Mouse (Mus musculus): ENCODE data around the gene Itga11. TPM values are rescaled to one million over a fixed set of nuclear protein-coding genes. Genes with fewer than 3 reads are reported as not detected.
A peak's percentile ranks its signal among the peaks of the same experiment; 100 is the strongest.

The Itga11 gene
- 1.4 and 1.5 TPM in 2 replicates for polyA plus RNA-seq (2015; fragmentation: Nextera tagmentation; extraction: Ambion mirVana)

GRCm38 (mm10) chr9:62677641-62678549 is at the start of gene Itga11:
TSS of gene Itga11 (plus strand) at chr9:62677826.
- under 1% methylated on average over 44 of the region's 45 CpGs for WGBS
- Histone ChIP-seq H3K4me1 (replicated peaks) (peaks cover 17% of the 10 kb centered on the region), H3K9me3 (no peaks in the 10 kb centered on the region), H3K4me2 (peak within 1 kb of the TSS; percentile 60), H3K4me3 (peak within 1 kb of the TSS; percentile 30), H3K36me3 (no peaks in the 10 kb centered on the region), H3K27me3 (peaks cover 35% of the 10 kb centered on the region), H3K9ac (peak within 1 kb of the TSS; percentile 27), H3K27ac (replicated peaks) (no peak within 1 kb of the TSS)
- ATAC-seq (ENCODE audit: low FRiP score, low read depth), result no peak

- H3K4me3 ChIP-seq, result no peak overlapping the region
- H3K9me3 ChIP-seq, result no peaks in the 10 kb centered on the region
- no peak overlapping the region for H3K27ac ChIP-seq (replicated peaks)
- ATAC-seq (ENCODE audit: low FRiP score, low read depth), result no peak
- H3K4me2 ChIP-seq, result no peak overlapping the region
- no peaks in the 10 kb centered on the region for H3K4me1 ChIP-seq (replicated peaks)
- 66% methylated on average over 10 of the region's 10 CpGs for WGBS
- H3K9ac ChIP-seq, result no peak overlapping the region
- H3K36me3 ChIP-seq, result no peaks in the 10 kb centered on the region
- no peaks in the 10 kb centered on the region for H3K27me3 ChIP-seq
Observed at GRCm38 (mm10) chr9:62630631-62631240, 46.9 kb upstream of the Itga11 start.

- Histone ChIP-seq H3K4me2 (no peak overlapping the region), H3K36me3 (no peaks in the 10 kb centered on the region), H3K9me3 (no peaks in the 10 kb centered on the region), H3K27me3 (no peaks in the 10 kb centered on the region), H3K4me3 (no peak overlapping the region), H3K27ac (replicated peaks) (no peak overlapping the region), H3K9ac (no peak overlapping the region), H3K4me1 (replicated peaks) (no peaks in the 10 kb centered on the region)
- 87% methylated on average over 6 of the region's 6 CpGs for WGBS
- no peak for ATAC-seq (ENCODE audit: low FRiP score, low read depth)
Observed at GRCm38 (mm10) chr9:62632392-62632791, 45.2 kb upstream of the Itga11 start.

GRCm38 (mm10) chr9:62638045-62638444 is 39.6 kb upstream of the Itga11 start:
- Histone ChIP-seq H3K4me1 (replicated peaks) (no peaks in the 10 kb centered on the region), H3K27me3 (no peaks in the 10 kb centered on the region), H3K9ac (no peak overlapping the region), H3K36me3 (no peaks in the 10 kb centered on the region), H3K4me2 (no peak overlapping the region), H3K27ac (replicated peaks) (no peak overlapping the region), H3K4me3 (no peak overlapping the region), H3K9me3 (no peaks in the 10 kb centered on the region)
- no peak for ATAC-seq (ENCODE audit: low FRiP score, low read depth)
- WGBS, result 71% methylated on average over 6 of the region's 6 CpGs

- no peak overlapping the region for H3K27ac ChIP-seq (replicated peaks)
- no peaks in the 10 kb centered on the region for H3K27me3 ChIP-seq
- no peaks in the 10 kb centered on the region for H3K9me3 ChIP-seq
- ATAC-seq (ENCODE audit: low FRiP score, low read depth), result no peak
- H3K4me1 ChIP-seq (replicated peaks), result no peaks in the 10 kb centered on the region
- no peaks in the 10 kb centered on the region for H3K36me3 ChIP-seq
- no peak overlapping the region for H3K4me3 ChIP-seq
- H3K4me2 ChIP-seq, result no peak overlapping the region
- no peak overlapping the region for H3K9ac ChIP-seq
- WGBS, result 55% methylated on average over 4 of the region's 4 CpGs
Observed at GRCm38 (mm10) chr9:62639686-62640085, 37.9 kb upstream of the Itga11 start.

GRCm38 (mm10) chr9:62640188-62640587 is 37.4 kb upstream of the Itga11 start:
- WGBS, result 98% methylated on average over 2 of the region's 2 CpGs
- H3K4me1 ChIP-seq (replicated peaks), result 0 out of 2 replicates have a peak, but pooled peaks cover under 1% of the 10 kb centered on the region
- no peak for ATAC-seq (ENCODE audit: low FRiP score, low read depth)
- no peaks in the 10 kb centered on the region for H3K27me3 ChIP-seq
- no peaks in the 10 kb centered on the region for H3K36me3 ChIP-seq
- H3K4me2 ChIP-seq, result no peak overlapping the region
- H3K27ac ChIP-seq (replicated peaks), result no peak overlapping the region
- H3K9me3 ChIP-seq, result no peaks in the 10 kb centered on the region
- no peak overlapping the region for H3K9ac ChIP-seq
- H3K4me3 ChIP-seq, result no peak overlapping the region

GRCm38 (mm10) chr9:62645716-62646400 is 31.8 kb upstream of the Itga11 start:
- Histone ChIP-seq H3K4me2 (no peak overlapping the region), H3K4me3 (no peak overlapping the region), H3K27ac (replicated peaks) (0 out of 2 replicates have a peak overlapping the region, but pooled peaks have one; percentile 30), H3K4me1 (replicated peaks) (peaks cover 18% of the 10 kb centered on the region), H3K9me3 (no peaks in the 10 kb centered on the region), H3K27me3 (no peaks in the 10 kb centered on the region), H3K36me3 (no peaks in the 10 kb centered on the region), H3K9ac (no peak overlapping the region)
- ATAC-seq (ENCODE audit: low FRiP score, low read depth), result no peak
- WGBS, result 60% methylated on average over 6 of the region's 6 CpGs

- 0 out of 2 replicates have a peak overlapping the region, but pooled peaks have one; percentile 25 for H3K27ac ChIP-seq (replicated peaks)
- H3K9me3 ChIP-seq, result no peaks in the 10 kb centered on the region
- H3K4me1 ChIP-seq (replicated peaks), result peaks cover 18% of the 10 kb centered on the region
- ATAC-seq (ENCODE audit: low FRiP score, low read depth), result no peak
- H3K27me3 ChIP-seq, result no peaks in the 10 kb centered on the region
- 66% methylated on average over 7 of the region's 7 CpGs for WGBS
- no peak overlapping the region for H3K9ac ChIP-seq
- no peak overlapping the region for H3K4me3 ChIP-seq
- no peaks in the 10 kb centered on the region for H3K36me3 ChIP-seq
- no peak overlapping the region for H3K4me2 ChIP-seq
Observed at GRCm38 (mm10) chr9:62646721-62647183, 30.9 kb upstream of the Itga11 start.

GRCm38 (mm10) chr9:62649444-62649843 is 28.2 kb upstream of the Itga11 start:
- Histone ChIP-seq H3K4me3 (no peak overlapping the region), H3K9ac (no peak overlapping the region), H3K9me3 (no peaks in the 10 kb centered on the region), H3K4me2 (no peak overlapping the region), H3K36me3 (no peaks in the 10 kb centered on the region), H3K4me1 (replicated peaks) (peaks cover 18% of the 10 kb centered on the region), H3K27ac (replicated peaks) (no peak overlapping the region), H3K27me3 (no peaks in the 10 kb centered on the region)
- ATAC-seq (ENCODE audit: low FRiP score, low read depth), result no peak
- 80% methylated on average over 3 of the region's 3 CpGs for WGBS

GRCm38 (mm10) chr9:62650764-62651163 is 26.9 kb upstream of the Itga11 start:
- peaks cover 12% of the 10 kb centered on the region for H3K4me1 ChIP-seq (replicated peaks)
- no peaks in the 10 kb centered on the region for H3K27me3 ChIP-seq
- H3K9me3 ChIP-seq, result no peaks in the 10 kb centered on the region
- no peak for ATAC-seq (ENCODE audit: low FRiP score, low read depth)
- H3K4me3 ChIP-seq, result no peak overlapping the region
- H3K36me3 ChIP-seq, result no peaks in the 10 kb centered on the region
- H3K9ac ChIP-seq, result no peak overlapping the region
- no peak overlapping the region for H3K27ac ChIP-seq (replicated peaks)
- WGBS, result 87% methylated on average over 6 of the region's 6 CpGs
- no peak overlapping the region for H3K4me2 ChIP-seq

- Histone ChIP-seq H3K27ac (replicated peaks) (no peak overlapping the region), H3K27me3 (no peaks in the 10 kb centered on the region), H3K4me1 (replicated peaks) (no peaks in the 10 kb centered on the region), H3K4me2 (no peak overlapping the region), H3K9me3 (no peaks in the 10 kb centered on the region), H3K9ac (no peak overlapping the region), H3K4me3 (no peak overlapping the region), H3K36me3 (no peaks in the 10 kb centered on the region)
- ATAC-seq (ENCODE audit: low FRiP score, low read depth), result no peak
- WGBS, result 64% methylated on average over 6 of the region's 6 CpGs
Observed at GRCm38 (mm10) chr9:62654336-62654735, 23.3 kb upstream of the Itga11 start.

- H3K4me2 ChIP-seq, result no peak overlapping the region
- 69% methylated on average over 3 of the region's 3 CpGs for WGBS
- ATAC-seq (ENCODE audit: low FRiP score, low read depth), result no peak
- no peak overlapping the region for H3K4me3 ChIP-seq
- H3K27ac ChIP-seq (replicated peaks), result no peak overlapping the region
- H3K27me3 ChIP-seq, result no peaks in the 10 kb centered on the region
- no peaks in the 10 kb centered on the region for H3K36me3 ChIP-seq
- H3K9ac ChIP-seq, result no peak overlapping the region
- H3K4me1 ChIP-seq (replicated peaks), result no peaks in the 10 kb centered on the region
- no peaks in the 10 kb centered on the region for H3K9me3 ChIP-seq
Observed at GRCm38 (mm10) chr9:62658016-62658415, 19.6 kb upstream of the Itga11 start.
